Mouse (Mus musculus): ENCODE results near the gene Gm20388. TPM values are rescaled to one million over a fixed set of nuclear protein-coding genes. Genes with fewer than 3 reads are reported as not detected.

Gm20388 gene
- polyA plus RNA-seq, 1 experiment from 2014 or later, result 2.5 TPM

GRCm38 (mm10) chr8:122866231-122866630 lies 2955.6 kb downstream of the Gm20388 start:
- H3K9me3 ChIP-seq (replicated peaks), result peaks cover 12% of the 10 kb centered on the region
- WGBS, result 85% methylated on average over 8 of the region's 8 CpGs
- peaks cover 9% of the 10 kb centered on the region for H3K36me3 ChIP-seq
- H3K4me1 ChIP-seq, result peaks cover 26% of the 10 kb centered on the region
- no peak for DNase-seq (ENCODE audit: low spot score)
- H3K27me3 ChIP-seq (ENCODE audit: low read depth, poor library complexity, severe bottlenecking), result peaks cover 4% of the 10 kb centered on the region; the same call in 1 of the 2 replicates
- no peak overlapping the region for H3K27ac ChIP-seq
- no peak overlapping the region for H3K4me3 ChIP-seq

- no peak for DNase-seq (ENCODE audit: low spot score)
- WGBS, result 93% methylated on average over 6 of the region's 6 CpGs
- Histone ChIP-seq H3K4me1 (peaks cover 30% of the 10 kb centered on the region), H3K27ac (no peak overlapping the region), H3K4me3 (no peak overlapping the region), H3K9me3 (replicated peaks) (peaks cover 12% of the 10 kb centered on the region), H3K36me3 (peaks cover 9% of the 10 kb centered on the region), H3K27me3 (ENCODE audit: low read depth, poor library complexity, severe bottlenecking) (peaks cover 4% of the 10 kb centered on the region; the same call in 1 of the 2 replicates)
These were observed 2957.3 kb downstream of the Gm20388 start for GRCm38 (mm10) chr8:122867982-122868381.

GRCm38 (mm10) chr8:122870377-122870863 lies 2959.8 kb downstream of the Gm20388 start:
- no peaks in the 10 kb centered on the region; the same call in 1 of the 2 replicates for H3K36me3 ChIP-seq
- WGBS, result 13% methylated on average over 31 of the region's 31 CpGs
- peak overlapping the region; percentile 59 for H3K27ac ChIP-seq
- peak; percentile 66 for DNase-seq (ENCODE audit: low spot score)
- H3K4me1 ChIP-seq, result peaks cover 35% of the 10 kb centered on the region
- H3K4me3 ChIP-seq, result peak overlapping the region; percentile 38
- peaks cover 2% of the 10 kb centered on the region for H3K9me3 ChIP-seq (replicated peaks)
- H3K27me3 ChIP-seq (ENCODE audit: low read depth, poor library complexity, severe bottlenecking), result no peaks in the 10 kb centered on the region

- peaks cover 40% of the 10 kb centered on the region for H3K4me1 ChIP-seq
- no peak overlapping the region for H3K27ac ChIP-seq
- H3K9me3 ChIP-seq (replicated peaks), result no peaks in the 10 kb centered on the region
- H3K36me3 ChIP-seq, result no peaks in the 10 kb centered on the region
- no peak overlapping the region for H3K4me3 ChIP-seq
- H3K27me3 ChIP-seq (ENCODE audit: low read depth, poor library complexity, severe bottlenecking), result no peaks in the 10 kb centered on the region
- DNase-seq (ENCODE audit: low spot score), result no peak
- 75% methylated on average over 9 of the region's 9 CpGs for WGBS
These were observed 2961.0 kb downstream of the Gm20388 start for GRCm38 (mm10) chr8:122871663-122872062.

GRCm38 (mm10) chr8:122873171-122873570 lies 2962.5 kb downstream of the Gm20388 start:
- Histone ChIP-seq H3K4me1 (peaks cover 42% of the 10 kb centered on the region), H3K27me3 (ENCODE audit: low read depth, poor library complexity, severe bottlenecking) (no peaks in the 10 kb centered on the region), H3K27ac (no peak overlapping the region), H3K4me3 (no peak overlapping the region), H3K36me3 (no peaks in the 10 kb centered on the region), H3K9me3 (replicated peaks) (no peaks in the 10 kb centered on the region)
- no peak for DNase-seq (ENCODE audit: low spot score)
- WGBS, result 40% methylated on average over 6 of the region's 6 CpGs

- no peaks in the 10 kb centered on the region for H3K27me3 ChIP-seq (ENCODE audit: low read depth, poor library complexity, severe bottlenecking)
- peak; percentile 47 for DNase-seq (ENCODE audit: low spot score)
- peaks cover 41% of the 10 kb centered on the region for H3K4me1 ChIP-seq
- 43% methylated on average over 5 of the region's 5 CpGs for WGBS
- H3K4me3 ChIP-seq, result no peak overlapping the region
- H3K27ac ChIP-seq, result peak overlapping the region; percentile 61
- no peaks in the 10 kb centered on the region for H3K9me3 ChIP-seq (replicated peaks)
- H3K36me3 ChIP-seq, result no peaks in the 10 kb centered on the region
These were observed 2964.5 kb downstream of the Gm20388 start for GRCm38 (mm10) chr8:122875186-122875585.

- Histone ChIP-seq H3K36me3 (peaks cover 22% of the 10 kb centered on the region), H3K4me3 (no peak overlapping the region), H3K27ac (no peak overlapping the region), H3K9me3 (replicated peaks) (no peaks in the 10 kb centered on the region), H3K27me3 (ENCODE audit: low read depth, poor library complexity, severe bottlenecking) (no peaks in the 10 kb centered on the region), H3K4me1 (peaks cover 38% of the 10 kb centered on the region)
- WGBS, result 93% methylated on average over 3 of the region's 3 CpGs
- no peak for DNase-seq (ENCODE audit: low spot score)
These were observed 2967.6 kb downstream of the Gm20388 start for GRCm38 (mm10) chr8:122878231-122878630.

GRCm38 (mm10) chr8:122880302-122880701 lies 2969.7 kb downstream of the Gm20388 start:
- Histone ChIP-seq H3K4me3 (no peak overlapping the region), H3K9me3 (replicated peaks) (no peaks in the 10 kb centered on the region), H3K27ac (no peak overlapping the region), H3K27me3 (ENCODE audit: low read depth, poor library complexity, severe bottlenecking) (no peaks in the 10 kb centered on the region), H3K36me3 (peaks cover 42% of the 10 kb centered on the region), H3K4me1 (peaks cover 23% of the 10 kb centered on the region)
- 43% methylated on average over 3 of the region's 3 CpGs for WGBS
- no peak for DNase-seq (ENCODE audit: low spot score)

- DNase-seq (ENCODE audit: low spot score), result no peak
- Histone ChIP-seq H3K27ac (no peak overlapping the region), H3K9me3 (replicated peaks) (no peaks in the 10 kb centered on the region), H3K4me1 (peaks cover 15% of the 10 kb centered on the region), H3K27me3 (ENCODE audit: low read depth, poor library complexity, severe bottlenecking) (no peaks in the 10 kb centered on the region), H3K4me3 (no peak overlapping the region), H3K36me3 (peaks cover 75% of the 10 kb centered on the region)
- WGBS, result 87% methylated on average over 10 of the region's 10 CpGs
These were observed 2973.0 kb downstream of the Gm20388 start for GRCm38 (mm10) chr8:122883671-122884070.

GRCm38 (mm10) chr8:122891440-122891839 lies 2980.8 kb downstream of the Gm20388 start:
- WGBS, result 91% methylated on average over 12 of the region's 12 CpGs
- H3K27me3 ChIP-seq (ENCODE audit: low read depth, poor library complexity, severe bottlenecking), result no peaks in the 10 kb centered on the region
- H3K9me3 ChIP-seq (replicated peaks), result no peaks in the 10 kb centered on the region
- no peak overlapping the region for H3K27ac ChIP-seq
- no peak overlapping the region for H3K4me3 ChIP-seq
- peaks cover 100% of the 10 kb centered on the region for H3K36me3 ChIP-seq
- no peak for DNase-seq (ENCODE audit: low spot score)
- no peaks in the 10 kb centered on the region for H3K4me1 ChIP-seq

- H3K4me1 ChIP-seq, result no peaks in the 10 kb centered on the region
- H3K4me3 ChIP-seq, result no peak overlapping the region
- no peak overlapping the region for H3K27ac ChIP-seq
- H3K27me3 ChIP-seq (ENCODE audit: low read depth, poor library complexity, severe bottlenecking), result no peaks in the 10 kb centered on the region
- 93% methylated on average over 12 of the region's 12 CpGs for WGBS
- H3K9me3 ChIP-seq (replicated peaks), result no peaks in the 10 kb centered on the region
- peaks cover 100% of the 10 kb centered on the region for H3K36me3 ChIP-seq
- no peak for DNase-seq (ENCODE audit: low spot score)
These were observed 2982.8 kb downstream of the Gm20388 start for GRCm38 (mm10) chr8:122893451-122893850.

- Histone ChIP-seq H3K4me1 (no peaks in the 10 kb centered on the region), H3K27me3 (ENCODE audit: low read depth, poor library complexity, severe bottlenecking) (no peaks in the 10 kb centered on the region), H3K36me3 (peaks cover 97% of the 10 kb centered on the region), H3K27ac (no peak overlapping the region), H3K4me3 (no peak overlapping the region), H3K9me3 (replicated peaks) (no peaks in the 10 kb centered on the region)
- DNase-seq (ENCODE audit: low spot score), result no peak
- WGBS, result 96% methylated on average over 11 of the region's 11 CpGs
These were observed 2985.7 kb downstream of the Gm20388 start for GRCm38 (mm10) chr8:122896317-122896716.

GRCm38 (mm10) chr8:122897200-122897599 lies 2986.6 kb downstream of the Gm20388 start:
- no peak overlapping the region for H3K4me3 ChIP-seq
- 97% methylated on average over 8 of the region's 8 CpGs for WGBS
- H3K36me3 ChIP-seq, result peaks cover 93% of the 10 kb centered on the region
- no peaks in the 10 kb centered on the region for H3K9me3 ChIP-seq (replicated peaks)
- H3K27me3 ChIP-seq (ENCODE audit: low read depth, poor library complexity, severe bottlenecking), result no peaks in the 10 kb centered on the region
- DNase-seq (ENCODE audit: low spot score), result no peak
- H3K27ac ChIP-seq, result no peak overlapping the region
- H3K4me1 ChIP-seq, result no peaks in the 10 kb centered on the region

- peaks cover 87% of the 10 kb centered on the region for H3K36me3 ChIP-seq
- H3K27ac ChIP-seq, result no peak overlapping the region
- H3K27me3 ChIP-seq (ENCODE audit: low read depth, poor library complexity, severe bottlenecking), result no peaks in the 10 kb centered on the region
- H3K4me3 ChIP-seq, result no peak overlapping the region
- no peak for DNase-seq (ENCODE audit: low spot score)
- H3K4me1 ChIP-seq, result no peaks in the 10 kb centered on the region
- no peaks in the 10 kb centered on the region for H3K9me3 ChIP-seq (replicated peaks)
- 86% methylated on average over 4 of the region's 4 CpGs for WGBS
These were observed 2987.4 kb downstream of the Gm20388 start for GRCm38 (mm10) chr8:122898018-122898417.
